Mouse (Mus musculus) hindbrain, embryonic 13.5 days (tissue): ENCODE results near the gene Psenen. TPM values are rescaled to one million over a fixed set of nuclear protein-coding genes. Genes with fewer than 3 reads are reported as not detected.

Source experiments
- ATAC-seq: fragments of 200-750 bp; cut with Nextera tagmentation; 2 replicates; pipeline ENCODE4 v1.8.0; 2017; ENCODE audit warnings: moderate TSS enrichment; ENCODE audit not compliant: low FRiP score
- H3K27ac ChIP-seq: fragments of 300-500 bp; sonication (generic); 2 replicates; pipeline ENCODE4 v1.5.1; 2015; ENCODE audit warnings: inconsistent platforms, mild to moderate bottlenecking, moderate library complexity
- H3K27me3 ChIP-seq: fragments of 300-500 bp; sonication (generic); 2 replicates; pipeline ENCODE4 v1.6.1; 2015; ENCODE audit warnings: mild to moderate bottlenecking, inconsistent platforms
- H3K36me3 ChIP-seq: fragments of 300-500 bp; sonication (generic); 2 replicates; pipeline ENCODE4 v1.6.1; 2015; ENCODE audit warnings: mild to moderate bottlenecking, inconsistent platforms
- H3K4me1 ChIP-seq: fragments of 300-500 bp; sonication (generic); replicated peaks from 2 replicates; pipeline ENCODE4 v1.6.1; 2015; ENCODE audit warnings: inconsistent platforms
- H3K4me2 ChIP-seq: fragments of 300-500 bp; sonication (generic); 2 replicates; pipeline ENCODE4 v1.6.1; 2015; ENCODE audit warnings: inconsistent platforms, mild to moderate bottlenecking, moderate library complexity
- H3K4me3 ChIP-seq: fragments of 300-500 bp; sonication (generic); 2 replicates; pipeline ENCODE4 v1.5.1; 2015; ENCODE audit warnings: mild to moderate bottlenecking, inconsistent platforms
- H3K9ac ChIP-seq: fragments of 300-500 bp; sonication (generic); 2 replicates; pipeline ENCODE4 v1.6.1; 2015; ENCODE audit warnings: mild to moderate bottlenecking, inconsistent platforms
- H3K9me3 ChIP-seq: fragments of 300-500 bp; sonication (generic); 2 replicates; pipeline ENCODE4 v1.6.1; 2016; ENCODE audit warnings: inconsistent platforms
- WGBS: fragments of 180-500 bp; shearing (Covaris S2); methylation state at CpG from one replicate; pipeline ENCODE4 v1.1.7; 2015; 5-methylcytosine and 5-hydroxymethylcytosine counted together
- polyA plus RNA-seq: library from polyadenylated mRNA; unstranded; fragments of >200 nt; fragmentation: Nextera tagmentation; extraction: Ambion mirVana; gene quantifications from 2 replicates; pipeline ENCODE4 v1.2.1, GENCODE M21; 2015

Psenen gene
- polyA plus RNA-seq, 1 experiment from 2014 or later = 139 TPM

DNA sequence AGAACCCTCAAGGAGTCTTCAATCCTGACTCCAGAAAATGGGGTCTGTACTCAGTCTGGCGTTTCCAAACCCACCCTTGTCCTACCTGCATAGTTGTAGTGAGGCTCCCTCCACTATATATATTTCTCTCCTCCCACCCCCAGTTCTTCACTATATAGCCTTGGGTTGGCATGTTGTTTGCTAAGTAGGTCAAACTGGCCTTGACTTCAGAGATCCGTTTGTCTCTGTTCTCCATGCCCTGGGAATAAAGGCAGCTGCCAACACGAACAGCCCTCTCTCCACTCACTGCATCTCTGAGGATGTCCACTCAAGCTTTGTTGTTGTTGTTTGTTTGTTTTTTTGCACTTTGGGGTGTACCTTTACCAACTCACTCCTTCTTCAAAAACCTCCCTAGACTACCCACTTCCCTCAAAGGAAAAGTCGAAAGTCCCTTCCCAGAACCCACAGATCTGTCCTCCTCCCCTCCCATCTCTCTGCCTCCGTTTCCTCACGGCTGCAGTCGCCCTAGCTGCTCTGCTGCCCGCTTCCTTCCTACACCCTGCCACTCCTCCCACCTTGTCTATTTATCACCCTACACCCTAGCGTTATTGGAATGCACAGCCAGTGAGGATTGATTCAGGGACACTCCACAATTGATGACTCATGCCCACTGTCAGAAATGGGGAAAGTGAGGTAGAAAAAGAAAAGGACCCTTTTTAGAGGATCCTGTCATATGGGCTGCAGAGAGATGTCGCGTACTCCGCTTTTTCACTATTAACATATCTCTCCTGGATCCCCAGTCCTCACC, 4.6 kb downstream of the Psenen start:
- Histone ChIP-seq H3K27me3 (peaks cover 8% of the 10 kb centered on the region; the same call in 1 of the 2 replicates), H3K4me2 (peak overlapping the region; percentile 91), H3K4me3 (peak overlapping the region; percentile 61), H3K27ac (peak overlapping the region; percentile 41), H3K36me3 (peaks cover 39% of the 10 kb centered on the region), H3K9me3 (no peaks in the 10 kb centered on the region), H3K4me1 (peaks cover 38% of the 10 kb centered on the region), H3K9ac (peak overlapping the region; percentile 88)
- ATAC-seq = no peak
- whole genome bisulfite sequencing = 16% methylated on average over 12 of the region's 12 CpGs

DNA sequence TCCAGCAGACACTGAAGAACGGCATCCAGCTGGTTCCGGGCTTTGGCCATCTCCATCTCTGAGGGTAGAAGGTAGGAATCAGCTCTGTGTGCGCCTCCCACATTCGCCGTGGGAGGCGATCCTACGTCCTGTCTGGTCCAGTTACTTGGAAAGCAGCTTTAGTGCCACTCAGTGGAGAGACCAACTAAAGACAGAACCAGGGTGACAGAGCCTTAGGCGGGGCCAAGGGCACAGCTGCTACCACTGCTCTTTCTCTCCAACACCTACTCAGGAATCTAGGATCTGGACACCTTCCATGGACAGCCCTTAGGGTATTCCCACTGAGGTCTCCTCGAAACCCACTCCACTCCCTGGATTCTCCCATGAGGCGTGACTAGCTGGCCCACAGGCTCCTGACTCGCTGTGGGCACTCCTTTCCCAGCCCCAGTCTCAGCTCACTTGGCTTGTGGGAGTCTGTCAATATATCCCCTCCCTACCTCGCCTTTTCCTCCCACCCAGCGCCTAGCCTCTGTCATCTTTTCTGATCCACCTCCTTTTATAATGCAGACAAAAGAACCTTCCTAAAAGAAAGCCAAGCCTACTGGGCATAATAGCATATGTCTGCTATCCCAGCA, 5.4 kb downstream of the Psenen start:
- peaks cover 39% of the 10 kb centered on the region for H3K36me3 ChIP-seq
- peaks cover 43% of the 10 kb centered on the region for H3K4me1 ChIP-seq
- peak overlapping the region; percentile 91 for H3K4me2 ChIP-seq
- 87% methylated on average over 13 of the region's 13 CpGs for whole genome bisulfite sequencing
- H3K9ac ChIP-seq = peak overlapping the region; percentile 88
- H3K27ac ChIP-seq = no peak overlapping the region
- no peaks in the 10 kb centered on the region for H3K9me3 ChIP-seq
- H3K27me3 ChIP-seq = peaks cover 11% of the 10 kb centered on the region; the same call in 1 of the 2 replicates
- no peak for ATAC-seq
- 0 out of 2 replicates have a peak overlapping the region, but pooled peaks have one; percentile 61 for H3K4me3 ChIP-seq

DNA sequence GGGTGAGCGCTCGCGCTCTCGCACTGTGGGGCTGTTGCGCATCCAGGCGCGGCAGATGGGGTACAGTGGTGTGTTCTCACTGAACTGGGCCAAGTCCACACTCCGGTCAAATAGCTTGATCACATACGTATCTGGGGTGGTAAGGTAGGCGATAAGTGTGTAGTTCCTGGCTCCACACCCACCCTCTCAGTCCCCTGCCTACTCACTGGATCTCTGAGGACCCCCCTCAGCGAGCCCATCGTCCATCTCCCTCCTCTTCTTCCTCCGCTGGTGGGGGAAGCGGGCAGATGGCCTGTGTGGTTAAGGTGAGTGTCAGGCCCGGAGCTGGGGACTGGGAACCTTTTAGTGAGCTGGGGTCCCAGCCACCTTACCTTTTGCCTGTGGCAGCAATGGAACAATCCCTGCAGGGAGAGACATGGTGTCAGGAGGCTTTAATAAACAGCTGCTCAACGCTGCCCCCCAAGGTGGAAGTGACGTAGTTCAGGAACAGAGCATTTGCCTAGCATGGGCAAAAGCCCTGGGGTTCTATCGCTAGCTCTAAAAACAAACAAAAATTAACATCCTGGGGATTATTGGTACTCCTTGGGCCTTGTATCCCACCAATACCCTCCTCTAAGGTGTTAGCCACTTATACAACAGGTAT, 6.4 kb downstream of the Psenen start:
- no peak for ATAC-seq
- no peak overlapping the region for H3K4me3 ChIP-seq
- peaks cover 39% of the 10 kb centered on the region for H3K36me3 ChIP-seq
- H3K27me3 ChIP-seq = peaks cover 11% of the 10 kb centered on the region; the same call in 1 of the 2 replicates
- H3K27ac ChIP-seq = no peak overlapping the region
- no peak overlapping the region for H3K9ac ChIP-seq
- H3K9me3 ChIP-seq = no peaks in the 10 kb centered on the region
- WGBS = 97% methylated on average over 18 of the region's 18 CpGs
- H3K4me2 ChIP-seq = no peak overlapping the region
- peaks cover 45% of the 10 kb centered on the region for H3K4me1 ChIP-seq

DNA sequence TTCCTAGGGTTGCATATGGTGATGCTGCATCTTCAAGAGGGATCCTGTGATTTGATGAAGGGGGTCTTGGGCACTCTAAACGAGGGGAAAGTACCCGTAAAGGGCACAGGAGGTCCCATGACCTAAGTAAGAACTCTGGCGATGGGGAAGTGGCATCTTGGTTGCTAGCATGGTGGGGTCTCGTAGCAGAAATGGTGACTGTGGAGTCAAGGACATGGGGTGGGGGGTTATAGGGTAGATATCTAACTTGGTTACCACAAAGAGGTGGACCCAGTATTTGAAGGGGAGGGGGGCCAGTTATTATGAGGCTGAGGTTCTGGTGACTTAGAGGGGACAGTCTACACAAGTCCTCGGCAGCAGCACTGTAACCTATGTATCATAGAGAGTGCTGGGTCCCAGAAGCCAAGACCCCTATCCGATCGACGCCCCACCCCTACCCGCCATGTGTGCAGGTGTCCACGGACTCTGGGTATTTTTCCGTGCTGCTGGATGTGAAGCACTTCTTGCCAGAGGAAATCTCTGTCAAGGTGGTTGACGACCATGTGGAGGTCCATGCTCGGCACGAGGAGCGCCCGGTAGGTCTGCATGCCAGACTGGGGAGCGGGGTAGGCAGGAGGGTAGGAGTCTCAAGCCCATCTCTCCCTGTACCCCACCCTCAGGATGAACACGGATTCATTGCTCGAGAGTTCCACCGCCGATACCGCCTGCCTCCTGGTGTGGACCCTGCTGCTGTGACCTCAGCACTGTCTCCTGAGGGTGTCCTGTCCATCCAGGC, 9.4 kb downstream of the Psenen start:
- H3K4me1 ChIP-seq = peaks cover 35% of the 10 kb centered on the region
- no peaks in the 10 kb centered on the region for H3K9me3 ChIP-seq
- H3K9ac ChIP-seq = peak overlapping the region; percentile 72; the same call in 1 of the 2 replicates
- no peak overlapping the region for H3K27ac ChIP-seq
- peaks cover 11% of the 10 kb centered on the region; the same call in 1 of the 2 replicates for H3K27me3 ChIP-seq
- 87% methylated on average over 22 of the region's 22 CpGs for WGBS
- H3K4me2 ChIP-seq = peak overlapping the region; percentile 88
- peaks cover 42% of the 10 kb centered on the region for H3K36me3 ChIP-seq
- ATAC-seq = no peak
- H3K4me3 ChIP-seq = peak overlapping the region; percentile 59; the same call in 1 of the 2 replicates

DNA sequence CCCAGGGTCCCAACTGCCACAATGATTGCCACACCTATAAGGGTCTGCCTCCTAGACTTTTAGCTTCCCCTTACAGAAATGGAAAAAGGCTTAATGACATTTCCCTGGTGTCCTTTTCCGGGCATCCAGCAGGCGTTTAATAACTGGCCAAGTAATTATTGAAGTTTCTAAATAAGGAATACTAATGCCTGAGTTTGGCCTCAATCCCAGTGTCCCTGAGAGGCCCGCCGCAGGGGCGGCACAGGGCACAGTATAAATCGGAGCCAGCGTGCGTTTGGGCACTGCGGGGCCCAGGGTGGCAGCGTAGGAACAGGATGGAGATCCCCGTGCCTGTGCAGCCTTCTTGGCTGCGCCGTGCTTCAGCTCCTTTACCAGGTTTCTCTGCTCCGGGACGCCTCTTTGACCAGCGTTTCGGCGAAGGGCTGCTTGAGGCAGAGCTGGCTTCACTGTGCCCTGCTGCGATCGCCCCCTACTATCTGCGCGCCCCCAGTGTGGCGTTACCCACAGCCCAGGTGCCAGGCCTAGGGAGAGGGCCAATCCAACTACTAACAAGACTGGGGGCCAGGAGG, 10.3 kb downstream of the Psenen start:
- Histone ChIP-seq H3K27ac (peak overlapping the region; percentile 78), H3K4me2 (peak overlapping the region; percentile 88), H3K9ac (peak overlapping the region; percentile 72), H3K36me3 (peaks cover 46% of the 10 kb centered on the region), H3K4me3 (peak overlapping the region; percentile 59), H3K9me3 (no peaks in the 10 kb centered on the region), H3K4me1 (peaks cover 26% of the 10 kb centered on the region), H3K27me3 (peaks cover 11% of the 10 kb centered on the region; the same call in 1 of the 2 replicates)
- no peak for ATAC-seq
- 8% methylated on average over 23 of the region's 23 CpGs for WGBS

DNA sequence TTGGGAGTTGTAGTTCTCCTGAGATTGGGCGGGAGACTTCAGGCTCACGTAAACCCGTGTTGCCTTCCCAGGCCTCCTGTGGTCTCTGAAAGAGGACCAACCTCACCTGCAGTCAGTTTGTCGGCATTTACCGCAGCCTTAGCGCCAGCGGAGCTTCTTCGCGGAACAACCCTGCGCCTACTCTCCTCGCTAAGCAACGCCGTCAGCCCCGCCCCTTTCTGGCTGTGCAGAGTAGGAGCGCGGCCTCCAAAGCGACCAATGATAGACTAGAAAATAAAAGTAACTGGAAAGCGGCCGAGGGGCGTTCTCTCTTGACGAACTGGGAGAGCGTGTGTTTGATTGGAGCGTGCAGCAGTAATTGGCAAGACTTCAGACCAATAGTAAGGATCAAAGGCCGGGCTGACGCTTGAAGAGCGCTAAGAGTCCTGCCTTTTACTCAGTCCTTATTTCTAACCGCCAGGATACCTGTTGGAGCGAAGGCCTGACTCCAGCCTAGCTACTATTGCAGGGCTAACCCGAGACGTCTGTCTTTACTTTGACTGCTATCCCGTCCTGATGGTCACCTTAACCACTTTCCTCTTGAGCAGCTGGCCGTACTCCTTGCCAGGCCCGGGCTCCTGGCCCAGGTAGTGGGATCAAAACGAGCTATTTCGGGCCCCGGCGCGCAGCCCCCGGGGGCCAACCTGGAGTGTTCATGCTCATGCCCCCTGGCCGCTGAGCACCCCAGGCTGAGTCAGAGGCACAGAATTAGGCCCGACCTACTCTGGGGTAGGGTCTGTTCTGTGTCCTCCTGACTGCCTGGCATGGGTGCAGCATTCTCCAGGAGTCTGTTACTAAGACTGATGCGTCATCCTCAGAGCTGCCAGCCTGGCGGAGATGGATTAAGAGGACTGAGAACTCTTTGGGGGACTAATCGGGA, 11.1 kb downstream of the Psenen start, which contains the start of the genes Hspb6 and Proser3:
Hspb6 (plus strand) TSS at position 77 of the 919 bp plus-strand sequence.
Proser3 (minus strand) TSS at position 198 of the 919 bp plus-strand sequence.
- Histone ChIP-seq H3K4me3 (peak within 1 kb of the TSS; percentile 59), H3K9ac (peak within 1 kb of the TSS; percentile 72), H3K9me3 (no peaks in the 10 kb centered on the region), H3K4me1 (peaks cover 19% of the 10 kb centered on the region), H3K27me3 (peaks cover 11% of the 10 kb centered on the region; the same call in 1 of the 2 replicates), H3K36me3 (peaks cover 42% of the 10 kb centered on the region), H3K27ac (peak within 1 kb of the TSS; percentile 93), H3K4me2 (peak within 1 kb of the TSS; percentile 88)
- peak; percentile 95 for ATAC-seq
- under 1% methylated on average over 44 of the region's 44 CpGs for WGBS

DNA sequence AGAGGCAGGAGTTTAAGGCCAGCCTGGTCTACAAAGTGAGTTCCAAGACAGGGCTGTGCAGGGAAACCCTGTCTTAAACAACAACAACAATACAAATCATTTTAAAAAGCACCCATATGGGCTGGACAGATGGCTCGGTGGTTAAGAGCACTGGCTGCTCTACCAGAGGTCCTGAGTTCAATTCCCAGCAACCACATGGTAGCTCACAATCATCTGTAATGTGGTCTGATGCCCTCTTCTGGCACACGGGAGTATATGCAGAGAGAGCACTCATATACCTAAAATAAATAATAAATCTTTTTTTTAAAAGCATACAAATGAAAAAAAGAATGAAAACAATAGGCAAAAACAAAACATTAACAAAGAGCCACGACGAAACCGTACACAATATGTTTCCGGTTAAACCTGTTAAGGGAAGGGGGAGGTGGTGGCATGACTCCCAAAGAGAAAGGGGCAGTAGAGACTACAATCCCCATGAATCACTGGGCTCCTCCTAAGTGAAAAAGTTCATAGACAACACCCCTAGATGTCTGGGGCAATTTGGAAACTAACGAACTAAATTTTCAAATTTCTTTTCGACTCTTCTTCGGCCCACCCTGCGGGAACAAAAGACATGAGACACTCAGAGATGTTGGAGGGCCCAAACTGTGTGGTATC, 11.9 kb downstream of the Psenen start:
- H3K9ac ChIP-seq = peak overlapping the region; percentile 72
- H3K4me1 ChIP-seq = peaks cover 18% of the 10 kb centered on the region
- H3K4me2 ChIP-seq = peak overlapping the region; percentile 88
- H3K27me3 ChIP-seq = peaks cover 11% of the 10 kb centered on the region; the same call in 1 of the 2 replicates
- peak overlapping the region; percentile 59 for H3K4me3 ChIP-seq
- no peaks in the 10 kb centered on the region for H3K9me3 ChIP-seq
- H3K27ac ChIP-seq = peak overlapping the region; percentile 93
- 3% methylated on average over 10 of the region's 10 CpGs for WGBS
- ATAC-seq = peak; percentile 75
- peaks cover 34% of the 10 kb centered on the region for H3K36me3 ChIP-seq

DNA sequence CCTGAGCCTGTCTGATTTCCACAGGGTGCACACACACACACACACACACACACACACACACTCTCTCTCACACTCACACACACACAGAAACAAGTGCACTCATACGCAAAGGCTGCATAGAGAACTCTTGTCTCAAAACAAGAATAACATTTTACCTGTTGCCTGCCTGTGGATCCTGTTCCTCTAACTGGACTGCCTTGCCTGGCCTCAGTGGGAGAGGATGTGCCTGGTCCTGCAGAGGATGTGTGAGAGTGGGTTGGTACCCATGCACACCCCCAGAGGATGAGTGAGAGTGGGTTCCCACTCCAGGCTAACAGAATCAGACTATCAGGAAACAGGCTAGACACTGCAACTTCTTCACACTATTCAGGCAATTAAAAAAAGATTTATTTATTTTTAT, 12.8 kb downstream of the Psenen start:
- no peak overlapping the region for H3K4me3 ChIP-seq
- H3K27ac ChIP-seq = no peak overlapping the region
- no peaks in the 10 kb centered on the region for H3K9me3 ChIP-seq
- peaks cover 18% of the 10 kb centered on the region for H3K4me1 ChIP-seq
- peaks cover 32% of the 10 kb centered on the region for H3K36me3 ChIP-seq
- no peak for ATAC-seq
- 100% methylated on average over 1 of the region's 1 CpGs for WGBS
- no peak overlapping the region for H3K9ac ChIP-seq
- H3K27me3 ChIP-seq = peaks cover 11% of the 10 kb centered on the region; the same call in 1 of the 2 replicates
- no peak overlapping the region for H3K4me2 ChIP-seq

DNA sequence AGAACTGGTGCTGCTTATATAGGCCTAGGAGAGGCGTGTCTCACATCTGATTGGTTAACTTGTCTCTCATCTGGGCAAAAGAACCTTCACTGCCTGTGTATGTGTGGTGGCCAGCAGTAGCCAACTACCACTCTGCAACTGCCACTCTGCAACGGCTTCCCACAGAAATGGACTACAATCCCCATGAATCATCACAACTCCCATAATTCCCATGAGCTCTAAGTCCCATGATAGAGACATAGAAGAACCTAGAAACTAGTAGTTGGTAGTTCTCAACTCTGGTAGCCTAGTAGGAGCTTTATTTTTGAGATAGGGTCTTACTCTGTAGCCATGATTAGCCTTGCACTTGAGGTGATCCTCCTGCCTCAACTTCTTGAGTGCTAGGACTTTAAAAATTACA, 13.5 kb downstream of the Psenen start:
- no peaks in the 10 kb centered on the region for H3K9me3 ChIP-seq
- peaks cover 11% of the 10 kb centered on the region; the same call in 1 of the 2 replicates for H3K27me3 ChIP-seq
- H3K4me1 ChIP-seq = peaks cover 18% of the 10 kb centered on the region
- H3K4me3 ChIP-seq = no peak overlapping the region
- ATAC-seq = no peak
- H3K4me2 ChIP-seq = no peak overlapping the region
- H3K9ac ChIP-seq = no peak overlapping the region
- 82% methylated on average over 2 of the region's 2 CpGs for WGBS
- peaks cover 25% of the 10 kb centered on the region for H3K36me3 ChIP-seq
- no peak overlapping the region for H3K27ac ChIP-seq

DNA sequence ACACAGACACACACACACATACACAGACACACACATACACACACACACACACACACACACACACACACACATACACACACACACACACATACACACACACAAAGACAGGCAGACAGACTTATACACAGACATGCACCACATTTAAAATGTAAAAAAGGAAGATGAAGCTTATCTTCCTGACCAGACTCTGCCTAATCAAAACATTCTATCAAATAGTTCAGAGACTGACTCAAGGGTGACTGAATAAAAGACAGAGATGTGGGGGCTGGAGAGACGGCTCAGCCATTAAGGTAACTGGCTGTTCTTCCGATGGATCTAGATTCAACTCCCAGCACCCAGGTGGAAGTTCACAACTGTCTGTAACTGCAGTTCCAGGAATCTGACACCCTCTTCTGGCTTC, 19.1 kb downstream of the Psenen start:
- H3K36me3 ChIP-seq = peaks cover 41% of the 10 kb centered on the region
- no peaks in the 10 kb centered on the region for H3K9me3 ChIP-seq
- H3K27me3 ChIP-seq = no peaks in the 10 kb centered on the region
- no peak overlapping the region for H3K27ac ChIP-seq
- no peak overlapping the region for H3K9ac ChIP-seq
- no peak overlapping the region for H3K4me3 ChIP-seq
- no peak for ATAC-seq
- 91% methylated on average over 2 of the region's 2 CpGs for WGBS
- H3K4me2 ChIP-seq = no peak overlapping the region
- no peaks in the 10 kb centered on the region for H3K4me1 ChIP-seq
